8 mouse cellular contexts compared by ENCODE assay signal in the genomic region with DNA sequence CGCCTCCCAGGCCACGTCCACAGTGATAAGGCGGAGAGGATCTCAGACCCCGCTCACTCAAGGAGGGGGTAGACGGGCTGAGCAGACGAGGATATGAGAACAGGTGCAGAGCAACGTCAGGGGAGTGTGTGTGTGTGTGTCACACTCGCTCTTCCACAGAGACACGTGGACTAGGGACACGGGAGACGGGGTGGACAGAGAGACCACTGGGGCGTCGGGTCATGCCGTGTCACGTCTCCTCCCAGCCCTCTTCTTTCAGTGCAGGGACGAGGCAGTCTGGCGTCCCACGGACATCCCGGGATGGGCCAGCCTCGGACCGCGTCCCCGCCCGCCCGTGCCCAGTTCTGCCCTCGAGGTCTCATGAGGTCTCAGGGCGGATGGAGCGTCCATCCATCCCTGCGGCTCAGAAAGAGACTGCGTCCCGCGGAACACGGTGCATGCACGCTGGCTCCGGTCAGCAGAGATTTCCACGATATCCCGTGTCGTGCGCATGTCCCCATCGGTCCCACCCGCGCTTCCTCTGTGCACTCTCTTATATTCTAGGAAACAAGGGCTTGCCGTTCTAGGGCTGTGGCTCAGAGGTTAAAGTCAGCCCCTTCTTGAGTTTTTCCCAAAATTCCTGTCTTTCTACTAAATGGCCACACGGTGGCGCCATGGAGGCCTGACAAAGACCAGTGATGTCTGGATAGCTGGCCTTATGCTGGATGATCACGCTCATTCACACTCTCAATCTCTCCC. TPM values are rescaled to one million over a fixed set of nuclear protein-coding genes. Genes with fewer than 3 reads are reported as not detected.
DNase-seq lines count a peak whose midpoint lies in the region; ATAC-seq and TF ChIP-seq lines count a peak whose summit lies in the region.

No protein-coding gene starts in this region.

- peak; percentile 79 for ATAC-seq in forebrain, postnatal 0 days
- ATAC-seq in intestine, embryonic 16.5 days, result peak; percentile 50
- ATAC-seq in limb, embryonic 11.5 days (ENCODE audit: insufficient number of reproducible peaks, low FRiP score, low TSS enrichment, low read depth), result peak; percentile 39; the same call in 1 of the 2 replicates
- ATAC-seq in midbrain, embryonic 15.5 days (replicated peaks), result peak; percentile 84
- ATAC-seq in stomach, embryonic 15.5 days (ENCODE audit: insufficient read depth, low FRiP score, low read depth), result peak; percentile 10; the same call in 1 of the 2 replicates

- peak; percentile 70 for TF ChIP-seq CTCF in forebrain, postnatal 0 days (IDR thresholded peaks at IDR 0.05; ENCODE audit: low read depth)

- H3K9ac ChIP-seq in forebrain, postnatal 0 days, result peak overlapping the region; percentile 46
- H3K9ac ChIP-seq in intestine, embryonic 16.5 days (ENCODE audit: low read depth, low read length), result 0 out of 2 replicates have a peak overlapping the region, but pooled peaks have one; percentile 11
- H3K9ac ChIP-seq in limb, embryonic 11.5 days (ENCODE audit: low read length), result no peak overlapping the region
- peak overlapping the region; percentile 42 for H3K9ac ChIP-seq in midbrain, embryonic 15.5 days
- H3K9ac ChIP-seq in stomach, embryonic 15.5 days, result no peak overlapping the region

- no peaks in the 10 kb centered on the region for H3K9me3 ChIP-seq in forebrain, postnatal 0 days (ENCODE audit: low read length)
- no peaks in the 10 kb centered on the region; the same call in 1 of the 2 replicates for H3K9me3 ChIP-seq in intestine, embryonic 16.5 days (ENCODE audit: control insufficient read depth, low read length)
- H3K9me3 ChIP-seq in limb, embryonic 11.5 days (ENCODE audit: control insufficient read depth, low read length), result no peaks in the 10 kb centered on the region
- H3K9me3 ChIP-seq in midbrain, embryonic 15.5 days, result no peaks in the 10 kb centered on the region; the same call in 1 of the 2 replicates
- no peaks in the 10 kb centered on the region for H3K9me3 ChIP-seq in stomach, embryonic 15.5 days

- no peaks in the 10 kb centered on the region for H3K36me3 ChIP-seq in forebrain, postnatal 0 days (ENCODE audit: insufficient read depth)
- H3K36me3 ChIP-seq in intestine, embryonic 16.5 days (ENCODE audit: control insufficient read depth, insufficient read depth, low read length), result no peaks in the 10 kb centered on the region
- no peaks in the 10 kb centered on the region for H3K36me3 ChIP-seq in limb, embryonic 11.5 days (ENCODE audit: control insufficient read depth, insufficient read depth, low read length)
- no peaks in the 10 kb centered on the region for H3K36me3 ChIP-seq in midbrain, embryonic 15.5 days (replicated peaks)
- H3K36me3 ChIP-seq in stomach, embryonic 15.5 days, result no peaks in the 10 kb centered on the region

- peak; percentile 3 for DNase-seq in ovary, postnatal 14 days (ENCODE audit: low spot score)
- no peak for DNase-seq in ovary, adult 18-20 months (ENCODE audit: low spot score)
- peak; percentile 49 for DNase-seq in c-Kit-positive CD71-positive TER-119-positive erythroid progenitor cells, embryonic 14.5 days (ENCODE audit: low spot score)
- DNase-seq in forebrain, postnatal 0 days, result peak; percentile 71
- peak; percentile 56 for DNase-seq in limb, embryonic 11.5 days (ENCODE audit: low spot score)

- H3K4me1 ChIP-seq in forebrain, postnatal 0 days (ENCODE audit: insufficient read depth), result no peaks in the 10 kb centered on the region
- H3K4me1 ChIP-seq in intestine, embryonic 16.5 days (ENCODE audit: control insufficient read depth, insufficient read depth, low read length), result no peaks in the 10 kb centered on the region
- H3K4me1 ChIP-seq in limb, embryonic 11.5 days (ENCODE audit: control insufficient read depth, insufficient read depth, low read length), result no peaks in the 10 kb centered on the region
- H3K4me1 ChIP-seq in midbrain, embryonic 15.5 days, result no peaks in the 10 kb centered on the region
- no peaks in the 10 kb centered on the region for H3K4me1 ChIP-seq in stomach, embryonic 15.5 days

- H3K4me2 ChIP-seq in forebrain, postnatal 0 days (ENCODE audit: low read depth), result peak overlapping the region; percentile 50
- H3K4me2 ChIP-seq in intestine, embryonic 16.5 days (ENCODE audit: low read depth, low read length), result peak overlapping the region; percentile 61
- peak overlapping the region; percentile 30; the same call in 1 of the 2 replicates for H3K4me2 ChIP-seq in limb, embryonic 11.5 days (ENCODE audit: low read depth, severe bottlenecking)
- peak overlapping the region; percentile 60 for H3K4me2 ChIP-seq in midbrain, embryonic 15.5 days
- peak overlapping the region; percentile 51 for H3K4me2 ChIP-seq in stomach, embryonic 15.5 days

- WGBS in forebrain, postnatal 0 days, result 28% methylated on average over 46 of the region's 46 CpGs
- 20% methylated on average over 46 of the region's 46 CpGs for WGBS in intestine, embryonic 16.5 days
- 24% methylated on average over 44 of the region's 46 CpGs for WGBS in limb, embryonic 11.5 days
- WGBS in midbrain, embryonic 15.5 days, result 23% methylated on average over 46 of the region's 46 CpGs
- WGBS in stomach, embryonic 15.5 days, result 18% methylated on average over 46 of the region's 46 CpGs

- H3K4me3 ChIP-seq in forebrain, postnatal 0 days (ENCODE audit: low read depth, low read length), result peak overlapping the region; percentile 34
- H3K4me3 ChIP-seq in intestine, embryonic 16.5 days (ENCODE audit: low read length), result peak overlapping the region; percentile 38
- H3K4me3 ChIP-seq in limb, embryonic 11.5 days (ENCODE audit: low read depth, low read length), result no peak overlapping the region
- H3K4me3 ChIP-seq in midbrain, embryonic 15.5 days, result peak overlapping the region; percentile 41
- H3K4me3 ChIP-seq in stomach, embryonic 15.5 days (replicated peaks), result peak overlapping the region; percentile 22; the same call in 1 of the 2 replicates

- H3K27me3 ChIP-seq in forebrain, postnatal 0 days (ENCODE audit: insufficient read depth, low read length), result no peaks in the 10 kb centered on the region
- H3K27me3 ChIP-seq in intestine, embryonic 16.5 days (replicated peaks; ENCODE audit: control insufficient read depth, insufficient read depth, low read length), result no peaks in the 10 kb centered on the region
- H3K27me3 ChIP-seq in limb, embryonic 11.5 days (ENCODE audit: control insufficient read depth, insufficient read depth, low read length), result no peaks in the 10 kb centered on the region
- no peaks in the 10 kb centered on the region for H3K27me3 ChIP-seq in midbrain, embryonic 15.5 days (replicated peaks)
- H3K27me3 ChIP-seq in stomach, embryonic 15.5 days (replicated peaks), result no peaks in the 10 kb centered on the region

- H3K27ac ChIP-seq in forebrain, postnatal 0 days (ENCODE audit: low read depth, low read length), result no peak overlapping the region
- H3K27ac ChIP-seq in intestine, embryonic 16.5 days (ENCODE audit: low read length), result no peak overlapping the region
- no peak overlapping the region for H3K27ac ChIP-seq in limb, embryonic 11.5 days (replicated peaks; ENCODE audit: low read depth, low read length)
- no peak overlapping the region for H3K27ac ChIP-seq in midbrain, embryonic 15.5 days
- no peak overlapping the region for H3K27ac ChIP-seq in stomach, embryonic 15.5 days

RNA-seq across cellular contexts. Expression of a gene that starts 25.9 kb away (rescaled TPM):
- not detected in 2 replicates for total RNA-seq in forebrain, postnatal 0 days (2014; rRNA removed)
- polyA plus RNA-seq in forebrain, postnatal 0 days (2015; fragmentation: Nextera tagmentation; extraction: Ambion mirVana), result not detected in 2 replicates
- polyA plus RNA-seq in intestine, embryonic 16.5 days (2015; fragmentation: Nextera tagmentation; extraction: Ambion mirVana), result not detected in 2 replicates
- polyA plus RNA-seq in limb, embryonic 11.5 days (2014; fragmentation: Nextera tagmentation; extraction: Ambion mirVana), result not detected in 2 replicates
- not detected in 2 replicates for polyA plus RNA-seq in midbrain, embryonic 15.5 days (2015; fragmentation: Nextera tagmentation; extraction: Ambion mirVana)
- polyA plus RNA-seq in stomach, embryonic 15.5 days (2015; fragmentation: Nextera tagmentation; extraction: Ambion mirVana), result not detected in 2 replicates

RNA-seq across cellular contexts. Expression of a gene that starts 29.9 kb away (rescaled TPM):
- 0.43 TPM in 1 of 2 replicates, not detected in the other for total RNA-seq in forebrain, postnatal 0 days (2014; rRNA removed)
- polyA plus RNA-seq in forebrain, postnatal 0 days (2015; fragmentation: Nextera tagmentation; extraction: Ambion mirVana), result 0.13 and 0.30 TPM in 2 replicates
- polyA plus RNA-seq in intestine, embryonic 16.5 days (2015; fragmentation: Nextera tagmentation; extraction: Ambion mirVana), result not detected in 2 replicates
- polyA plus RNA-seq in limb, embryonic 11.5 days (2014; fragmentation: Nextera tagmentation; extraction: Ambion mirVana), result 0.40 TPM in 1 of 2 replicates, not detected in the other
- 0.22 TPM in 1 of 2 replicates, not detected in the other for polyA plus RNA-seq in midbrain, embryonic 15.5 days (2015; fragmentation: Nextera tagmentation; extraction: Ambion mirVana)
- not detected in 2 replicates for polyA plus RNA-seq in stomach, embryonic 15.5 days (2015; fragmentation: Nextera tagmentation; extraction: Ambion mirVana)

RNA-seq across cellular contexts. Expression of a gene that starts 38.0 kb away (rescaled TPM):
- total RNA-seq in forebrain, postnatal 0 days (2014; rRNA removed), result not detected in 2 replicates
- not detected in 2 replicates for polyA plus RNA-seq in forebrain, postnatal 0 days (2015; fragmentation: Nextera tagmentation; extraction: Ambion mirVana)
- polyA plus RNA-seq in intestine, embryonic 16.5 days (2015; fragmentation: Nextera tagmentation; extraction: Ambion mirVana), result not detected in 2 replicates
- polyA plus RNA-seq in limb, embryonic 11.5 days (2014; fragmentation: Nextera tagmentation; extraction: Ambion mirVana), result not detected in 2 replicates
- polyA plus RNA-seq in midbrain, embryonic 15.5 days (2015; fragmentation: Nextera tagmentation; extraction: Ambion mirVana), result not detected in 2 replicates
- polyA plus RNA-seq in stomach, embryonic 15.5 days (2015; fragmentation: Nextera tagmentation; extraction: Ambion mirVana), result not detected in 2 replicates

Comparison
In these comparisons a context has a peak if more than half of its experiments do, and no peak if none do; other contexts are left out.
1. ATAC-seq: peak in every context shown above with its lines; median percentile 84 in midbrain, embryonic 15.5 days; 79 in forebrain, postnatal 0 days; 50 in intestine, embryonic 16.5 days; 39 in limb, embryonic 11.5 days; 10 in stomach, embryonic 15.5 days.
2. H3K9ac ChIP-seq: peak in forebrain, postnatal 0 days (single experiment), intestine, embryonic 16.5 days (single experiment) and midbrain, embryonic 15.5 days (single experiment); none in limb, embryonic 11.5 days (single experiment) and stomach, embryonic 15.5 days (single experiment).
3. Peak in every context shown above with its lines, with median percentiles within 50 percentile points of each other: H3K4me2 ChIP-seq.